21 mouse cellular contexts compared by ENCODE assay signal in the genomic region with DNA sequence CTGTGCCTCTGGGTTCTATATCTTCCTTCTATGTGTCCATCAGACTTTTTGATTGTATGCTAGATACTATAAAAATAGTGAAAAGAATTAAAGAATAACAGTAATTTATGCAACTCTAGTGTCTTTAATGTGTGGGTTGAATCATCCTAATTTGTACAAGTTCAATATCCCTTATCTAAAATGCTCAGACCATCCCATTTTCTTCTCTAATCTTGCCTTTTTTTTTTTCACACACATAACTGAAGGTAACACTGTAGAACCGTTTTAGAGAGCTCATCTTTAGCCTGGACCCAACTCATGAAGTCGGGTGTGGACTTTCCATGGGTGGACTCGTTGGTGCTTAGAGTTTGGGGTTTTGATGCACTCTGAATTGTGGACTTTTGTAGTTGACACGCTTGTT. TPM values are rescaled to one million over a fixed set of nuclear protein-coding genes. Genes with fewer than 3 reads are reported as not detected.
DNase-seq lines count a peak whose midpoint lies in the region; ATAC-seq and TF ChIP-seq lines count a peak whose summit lies in the region.
"Had no signal": no experiment of that assay in that cellular context is flagged by ENCODE, and none has a peak within 500 bp of the region (broad histone marks: within the 10 kb centered on the region; RNA-seq: fewer than 3 reads in every experiment).

No protein-coding gene starts in this region.

- TF ChIP-seq RAD21 in MEL (IDR thresholded peaks at IDR 0.05; ENCODE audit: low read depth, low read length) = no peak

- peak; percentile 78 to 87 for TF ChIP-seq EP300 in MEL (IDR thresholded peaks at IDR 0.05; ENCODE audit: low read depth in 1 of 2, low read length in 2 of 2)
- TF ChIP-seq EP300 in liver, embryonic 14.5 days (IDR thresholded peaks at IDR 0.05; ENCODE audit: low read depth) = peak; percentile 79

- H3K9ac ChIP-seq in MEL (ENCODE audit: control insufficient read depth, low read depth, low read length, poor library complexity, severe bottlenecking) = peak overlapping the region; percentile 64
- H3K9ac ChIP-seq in liver, embryonic 14.5 days (replicated peaks) = peak overlapping the region; percentile 63
- H3K9ac ChIP-seq: forebrain, embryonic 12.5 days; forebrain, postnatal 0 days; hindbrain, embryonic 12.5 days had no signal

- no peak for TF ChIP-seq POLR2A in MEL (IDR thresholded peaks at IDR 0.05; ENCODE audit: control insufficient read depth in 1 of 2, insufficient read depth in 1 of 2, low read depth in 1 of 2, low read length in 2 of 2, poor library complexity in 1 of 2)

- H3K27ac ChIP-seq in MEL (ENCODE audit: control insufficient read depth, low read depth, low read length) = peak overlapping the region; percentile 94
- H3K27ac ChIP-seq in liver, embryonic 14.5 days = peak overlapping the region; percentile 90
- H3K27ac ChIP-seq: embryonic facial prominence, embryonic 10.5 days; forebrain, embryonic 12.5 days; hindbrain, embryonic 12.5 days had no signal

- peaks cover 24 to 33% of the 10 kb centered on the region in 2 experiments for H3K4me1 ChIP-seq in MEL (ENCODE audit: control insufficient read depth in 1 of 2, insufficient read depth in 2 of 2, low read length in 2 of 2)
- H3K4me1 ChIP-seq in erythroblast, embryonic 14.5 days (ENCODE audit: control insufficient read depth) = peaks cover 82% of the 10 kb centered on the region
- H3K4me1 ChIP-seq in liver, embryonic 14.5 days (replicated peaks; ENCODE audit: control insufficient read depth in 2 of 2, insufficient read depth in 2 of 2, low read length in 1 of 2) = peaks cover 60 to 66% of the 10 kb centered on the region in 2 experiments
- H3K4me1 ChIP-seq: embryonic facial prominence, embryonic 10.5 days had no signal

- H3K9me3 ChIP-seq in MEL (replicated peaks; ENCODE audit: insufficient read depth, low read length) = no peaks in the 10 kb centered on the region
- no peaks in the 10 kb centered on the region for H3K9me3 ChIP-seq in erythroblast, embryonic 14.5 days (ENCODE audit: control insufficient read depth, low read length)
- no peaks in the 10 kb centered on the region for H3K9me3 ChIP-seq in liver, embryonic 14.5 days (ENCODE audit: control insufficient read depth, low read length)
- H3K9me3 ChIP-seq: embryonic facial prominence, embryonic 10.5 days; forebrain, embryonic 12.5 days; heart, embryonic 10.5 days; hindbrain, embryonic 12.5 days had no signal

- no peaks in the 10 kb centered on the region for H3K27me3 ChIP-seq in MEL (ENCODE audit: control insufficient read depth in 1 of 2, insufficient read depth in 2 of 2, low read length in 2 of 2)
- H3K27me3 ChIP-seq in erythroblast, embryonic 14.5 days (ENCODE audit: control insufficient read depth) = no peaks in the 10 kb centered on the region
- no peaks in the 10 kb centered on the region for H3K27me3 ChIP-seq in liver, embryonic 14.5 days (ENCODE audit: control insufficient read depth, insufficient read depth, low read length)
- H3K27me3 ChIP-seq: forebrain, embryonic 12.5 days; hindbrain, embryonic 12.5 days had no signal

- no peak for TF ChIP-seq CTCF in MEL (IDR thresholded peaks at IDR 0.05 in 2 of 3, conservative IDR thresholded peaks at IDR 0.05 in 1 of 3; ENCODE audit: control insufficient read depth in 1 of 3, insufficient read depth in 1 of 3, low read depth in 2 of 3, low read length in 3 of 3, poor library complexity in 1 of 3, severe bottlenecking in 1 of 3)
- TF ChIP-seq CTCF in liver, embryonic 14.5 days (IDR thresholded peaks at IDR 0.05; ENCODE audit: low read depth) = no peak

- H3K4me2 ChIP-seq in liver, embryonic 14.5 days (ENCODE audit: low read depth) = peak overlapping the region; percentile 81
- H3K4me2 ChIP-seq: forebrain, embryonic 12.5 days; hindbrain, embryonic 12.5 days had no signal

- 22% methylated on average over 4 of the region's 4 CpGs for WGBS in liver, embryonic 14.5 days (ENCODE audit: insufficient replicate concordance)

- peaks cover 16% of the 10 kb centered on the region for H3K79me2 ChIP-seq in MEL (ENCODE audit: control insufficient read depth, insufficient read depth, low read length, poor library complexity)

- peaks cover 0 to 41% of the 10 kb centered on the region in 2 experiments; a peak in 2 of 4 replicates for H3K36me3 ChIP-seq in MEL (ENCODE audit: control insufficient read depth in 1 of 2, insufficient read depth in 2 of 2, low read length in 2 of 2)
- peaks cover 71% of the 10 kb centered on the region for H3K36me3 ChIP-seq in erythroblast, embryonic 14.5 days (ENCODE audit: control insufficient read depth)
- peaks cover 3% of the 10 kb centered on the region; the same call in 1 of the 2 replicates for H3K36me3 ChIP-seq in liver, embryonic 14.5 days (replicated peaks; ENCODE audit: control insufficient read depth, insufficient read depth, low read depth)
- H3K36me3 ChIP-seq: embryonic facial prominence, embryonic 10.5 days; forebrain, embryonic 12.5 days; heart, embryonic 10.5 days; hindbrain, embryonic 12.5 days had no signal

- peak; percentile 45 for DNase-seq in MEL (ENCODE audit: low read depth, low spot score)
- no peak for DNase-seq in liver, embryonic 14.5 days (ENCODE audit: low read depth in 3 of 3, low spot score in 3 of 3)
- no peak for DNase-seq in ovary, postnatal 36 days (ENCODE audit: low spot score)
- DNase-seq in thymus, postnatal 0 days (ENCODE audit: low spot score) = no peak
- DNase-seq in layer of hippocampus, postnatal 36 days = no peak
- DNase-seq: adrenal gland, postnatal 14 days; cerebellum, adult 11-12 months; cerebellum, adult 9-10 months; cerebellum, postnatal 25 days; forebrain, postnatal 0 days; heart, adult 18-20 months; heart, postnatal 10 days; heart, postnatal 4 days had no signal

- 0 out of 2 replicates have a peak, but pooled peaks have one; percentile 14 for ATAC-seq in liver, embryonic 14.5 days (ENCODE audit: insufficient read depth)
- peak; percentile 40 for ATAC-seq in megakaryocyte progenitor cell, adult 5-6 weeks (replicated peaks; ENCODE audit: poor library complexity)
- ATAC-seq: forebrain, postnatal 0 days; hindbrain, embryonic 16.5 days; inflammation-experienced regulatory T-cells, adult 6 months had no signal

- H3K4me3 ChIP-seq in MEL (ENCODE audit: control insufficient read depth in 1 of 2, insufficient read depth in 1 of 2, low read depth in 2 of 2, low read length in 2 of 2) = peak overlapping the region; percentile 38 to 39
- H3K4me3 ChIP-seq in erythroblast, embryonic 14.5 days (replicated peaks) = peak overlapping the region; percentile 53
- H3K4me3 ChIP-seq in liver, embryonic 14.5 days (ENCODE audit: insufficient read depth in 1 of 2, low read depth in 2 of 2, low read length in 2 of 2) = peak overlapping the region in 1 of 2 experiments; percentile 28; a peak in 3 of 4 replicates
- H3K4me3 ChIP-seq: embryonic facial prominence, embryonic 10.5 days; forebrain, embryonic 12.5 days; heart, embryonic 10.5 days; hindbrain, embryonic 12.5 days had no signal

TF ChIP-seq in MEL, 35 proteins besides CTCF, POLR2A, EP300 and RAD21 (continues in another document):
- TF ChIP-seq POLR2AphosphoS5 (IDR thresholded peaks at IDR 0.05; ENCODE audit: borderline replicate concordance, low read depth, low read length) (no peak), USF1 (IDR thresholded peaks at IDR 0.05; ENCODE audit: low read depth, low read length) (no peak), JUND (IDR thresholded peaks at IDR 0.05; ENCODE audit: low read depth, low read length) (no peak), TBP (IDR thresholded peaks at IDR 0.05; ENCODE audit: low read depth, low read length) (peak; percentile 40; the same call in 1 of the 2 replicates), MYB (IDR thresholded peaks at IDR 0.05; ENCODE audit: low read depth, low read length) (peak; percentile 69), E2F4 (IDR thresholded peaks at IDR 0.05; ENCODE audit: borderline replicate concordance, low read depth, low read length) (no peak), ZKSCAN1 (IDR thresholded peaks at IDR 0.05; ENCODE audit: low read depth, low read length) (no peak), ELF1 (IDR thresholded peaks at IDR 0.05; ENCODE audit: low read depth, low read length) (no peak), MAZ (IDR thresholded peaks at IDR 0.05; ENCODE audit: low read depth, low read length) (no peak), ZNF384 (IDR thresholded peaks at IDR 0.05; ENCODE audit: low read depth, low read length) (peak; percentile 93), BHLHE40 (IDR thresholded peaks at IDR 0.05; ENCODE audit: borderline replicate concordance, low read depth, low read length) (no peak), TCF12 (IDR thresholded peaks at IDR 0.05; ENCODE audit: low read depth, low read length) (peak; percentile 65; the same call in 1 of the 2 replicates), UBTF (IDR thresholded peaks at IDR 0.05; ENCODE audit: borderline replicate concordance, insufficient read depth, low read depth, low read length) (no peak), HCFC1 (IDR thresholded peaks at IDR 0.05; ENCODE audit: low read depth, low read length) (no peak), MEF2A (IDR thresholded peaks at IDR 0.05; ENCODE audit: extremely low read depth, insufficient replicate concordance, low read depth, low read length, poor library complexity, severe bottlenecking) (no peak), CHD2 (IDR thresholded peaks at IDR 0.05; ENCODE audit: low read length) (no peak), MYC (IDR thresholded peaks at IDR 0.05; ENCODE audit: low read depth, low read length) (no peak), USF2 (IDR thresholded peaks at IDR 0.05; ENCODE audit: borderline replicate concordance in 1 of 2, insufficient read depth in 1 of 2, low read depth in 1 of 2, low read length in 2 of 2) (no peak), MXI1 (IDR thresholded peaks at IDR 0.05; ENCODE audit: low read depth, low read length) (no peak; the same call in none of the 2 replicates), GATA1 (IDR thresholded peaks at IDR 0.05; ENCODE audit: low read depth, low read length) (peak; percentile 87), TAL1 (IDR thresholded peaks at IDR 0.05; ENCODE audit: low read length) (peak; percentile 59), ETS1 (IDR thresholded peaks at IDR 0.05; ENCODE audit: low read depth, low read length) (peak; percentile 46)

RNA-seq across cellular contexts. Expression of a gene that starts 12.6 kb away (rescaled TPM):
- 3.0 and 3.4 TPM in 2 replicates for total RNA-seq in MEL (2012; rRNA removed)
- polyA plus RNA-seq in MEL (2012; ENCODE audit: insufficient read depth in 1 of 2, insufficient read length in 2 of 2, low read depth in 1 of 2, low replicate concordance in 2 of 2, missing spikeins in 1 of 2) = 1 to 10 TPM in 1 of 2 experiments, not detected in 1; 4.9 TPM
- 6.5 and 6.7 TPM in 2 replicates for polyA plus RNA-seq in erythroblast, embryonic 14.5 days (2012)
- 2.2 and 2.6 TPM in 2 replicates for polyA plus RNA-seq in liver, embryonic 14.5 days (2012; rRNA removed)
- polyA plus RNA-seq in liver, embryonic 14.5 days (2014; fragmentation: Nextera tagmentation; extraction: Ambion mirVana) = 4.7 and 5.8 TPM in 2 replicates
- 2.1 and 2.2 TPM in 2 replicates for total RNA-seq in megakaryocyte progenitor cell, adult 5-6 weeks (2015)
- total RNA-seq in megakaryocyte progenitor cell, adult 5-6 weeks (2017) = 1.00 and 1.7 TPM in 2 replicates
- 3.5 and 4.0 TPM in 2 replicates for polyA plus RNA-seq in thymus, postnatal 0 days (2015; fragmentation: Nextera tagmentation; extraction: Ambion mirVana)
- 10 to 100 TPM; 48.7 to 51.8 TPM for total RNA-seq in layer of hippocampus, postnatal 36 days (2021)
